Mouse (Mus musculus): ENCODE results near the gene Dnm3.

Gene Dnm3

GRCm38 (mm10) chr1:161942082-161942481, 535.8 kb downstream of the Dnm3 start:
- DNase-seq (ENCODE audit: low read depth): no peak
